Mouse (Mus musculus) midbrain, embryonic 10.5 days (tissue): Measurements from ENCODE around the gene Mum1. TPM values are rescaled to one million over a fixed set of nuclear protein-coding genes. Genes with fewer than 3 reads are reported as not detected.
"Not testable (repeated sequence)": the region's sequence is repeated elsewhere in the genome, so short reads cannot be mapped to it uniquely, and the experiment has no call there.

ENCODE experiments used
- DNase-seq: peaks from one replicate; pipeline ENCODE4 v3.0.0-alpha.2; 2017; ENCODE audit warnings: low spot score
- H3K27ac ChIP-seq: fragments of 300-500 bp; sonication (generic); replicated peaks from 2 replicates; pipeline ENCODE4 v1.5.1; 2016; ENCODE audit warnings: mild to moderate bottlenecking
- H3K27me3 ChIP-seq: fragments of 300-500 bp; sonication (generic); 2 replicates; pipeline ENCODE4 v1.6.1; 2016; ENCODE audit warnings: low read depth, mild to moderate bottlenecking; ENCODE audit not compliant: poor library complexity, severe bottlenecking
- H3K36me3 ChIP-seq: fragments of 300-500 bp; sonication (generic); 2 replicates; pipeline ENCODE4 v1.6.1; 2016; ENCODE audit warnings: mild to moderate bottlenecking, moderate library complexity
- H3K4me1 ChIP-seq: fragments of 300-500 bp; sonication (generic); 2 replicates; pipeline ENCODE4 v1.6.1; 2016
- H3K4me3 ChIP-seq: fragments of 300-500 bp; sonication (generic); 2 replicates; pipeline ENCODE4 v1.5.1; 2016; ENCODE audit warnings: mild to moderate bottlenecking, moderate library complexity
- H3K9me3 ChIP-seq: fragments of 300-500 bp; sonication (generic); replicated peaks from 2 replicates; pipeline ENCODE4 v1.6.1; 2016; ENCODE audit warnings: mild to moderate bottlenecking
- WGBS: fragments of 180-500 bp; shearing (Covaris S2); methylation state at CpG from one replicate; pipeline ENCODE4 v1.1.7; 2016; 5-methylcytosine and 5-hydroxymethylcytosine counted together
- polyA plus RNA-seq: library from polyadenylated mRNA; unstranded; fragments of >200 nt; fragmentation: Nextera tagmentation; extraction: Ambion mirVana; gene quantifications from 2 replicates; pipeline ENCODE4 v1.2.1, GENCODE M21; 2016

Gene Mum1
- polyA plus RNA-seq, 1 experiment from 2014 or later: 154 TPM

GRCm38 (mm10) chr10:80244791-80245399 lies 18.7 kb downstream of the Mum1 start:
- Histone ChIP-seq H3K9me3 (no peaks in the 10 kb centered on the region), H3K27me3 (no peaks in the 10 kb centered on the region; the same call in 1 of the 2 replicates), H3K36me3 (peaks cover 52% of the 10 kb centered on the region), H3K4me1 (peaks cover 68% of the 10 kb centered on the region), H3K4me3 (peak overlapping the region; percentile 6; the same call in 1 of the 2 replicates), H3K27ac (peak overlapping the region; percentile 72)
- 37% methylated on average over 5 of the region's 5 CpGs for WGBS
- DNase-seq: peak; percentile 45

- H3K4me1 ChIP-seq: peaks cover 74% of the 10 kb centered on the region
- H3K36me3 ChIP-seq: peaks cover 45% of the 10 kb centered on the region
- no peaks in the 10 kb centered on the region for H3K9me3 ChIP-seq
- H3K4me3 ChIP-seq: peak overlapping the region; percentile 5
- DNase-seq: peak; percentile 80
- H3K27me3 ChIP-seq: no peaks in the 10 kb centered on the region; the same call in 1 of the 2 replicates
- peak overlapping the region; percentile 72 for H3K27ac ChIP-seq
- 4% methylated on average over 4 of the region's 4 CpGs for WGBS
Observed at GRCm38 (mm10) chr10:80245600-80245999, 19.4 kb downstream of the Mum1 start.

DNA sequence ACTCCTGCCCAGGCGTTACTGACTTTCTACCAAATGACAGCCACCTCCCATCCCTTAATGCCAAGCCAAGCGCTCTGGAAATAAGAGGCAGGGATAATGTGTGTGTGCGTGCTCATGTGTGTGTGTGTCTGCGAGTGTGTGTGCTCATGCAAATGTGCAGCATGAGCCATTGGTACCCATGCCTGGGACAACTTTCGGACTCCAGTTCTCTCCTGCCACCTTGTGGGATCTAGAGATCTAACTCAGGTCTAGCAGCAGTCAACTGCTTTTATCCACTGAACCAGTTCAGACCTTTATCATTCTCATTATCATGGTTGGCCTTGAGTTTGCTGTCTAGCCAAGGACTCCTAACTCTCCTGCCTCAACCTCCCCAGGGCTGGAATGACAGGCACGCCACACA lies 21.6 kb downstream of the Mum1 start:
- peak overlapping the region; percentile 10; the same call in 1 of the 2 replicates for H3K4me3 ChIP-seq
- no peak for DNase-seq
- 59% methylated on average over 6 of the region's 6 CpGs for WGBS
- peaks cover 65% of the 10 kb centered on the region for H3K4me1 ChIP-seq
- H3K9me3 ChIP-seq: no peaks in the 10 kb centered on the region
- no peak overlapping the region for H3K27ac ChIP-seq
- H3K27me3 ChIP-seq: no peaks in the 10 kb centered on the region; the same call in 1 of the 2 replicates
- peaks cover 29% of the 10 kb centered on the region for H3K36me3 ChIP-seq

- DNase-seq, H3K27ac ChIP-seq, H3K9me3 ChIP-seq, H3K27me3 ChIP-seq: not testable (repeated sequence)
- 54% methylated on average over 3 of the region's 3 CpGs for WGBS
- Histone ChIP-seq H3K4me3 (peak overlapping the region; percentile 84), H3K36me3 (peaks cover 29% of the 10 kb centered on the region), H3K4me1 (peaks cover 60% of the 10 kb centered on the region)
Observed at GRCm38 (mm10) chr10:80248437-80248836, 22.2 kb downstream of the Mum1 start.

- under 1% methylated on average over 53 of the region's 53 CpGs for WGBS
- peak within 1 kb of the TSS; percentile 91 for H3K27ac ChIP-seq
- peak within 1 kb of the TSS; percentile 84 for H3K4me3 ChIP-seq
- peaks cover 29% of the 10 kb centered on the region for H3K36me3 ChIP-seq
- no peaks in the 10 kb centered on the region for H3K9me3 ChIP-seq
- H3K4me1 ChIP-seq: peaks cover 53% of the 10 kb centered on the region
- DNase-seq: peak; percentile 90
- no peaks in the 10 kb centered on the region; the same call in 1 of the 2 replicates for H3K27me3 ChIP-seq
Observed at GRCm38 (mm10) chr10:80248971-80249640, 22.9 kb downstream of the Mum1 start, which contains the start of gene Ndufs7. Gene Ndufs7, plus strand, starts transcription at chr10:80249121.

- H3K27ac ChIP-seq: peak overlapping the region; percentile 91
- DNase-seq: no peak
- 43% methylated on average over 2 of the region's 2 CpGs for WGBS
- H3K27me3 ChIP-seq: no peaks in the 10 kb centered on the region; the same call in 1 of the 2 replicates
- peaks cover 31% of the 10 kb centered on the region for H3K36me3 ChIP-seq
- peaks cover 45% of the 10 kb centered on the region for H3K4me1 ChIP-seq
- no peaks in the 10 kb centered on the region for H3K9me3 ChIP-seq
- peak overlapping the region; percentile 84 for H3K4me3 ChIP-seq
Observed at GRCm38 (mm10) chr10:80250059-80250458, 23.8 kb downstream of the Mum1 start.

DNA sequence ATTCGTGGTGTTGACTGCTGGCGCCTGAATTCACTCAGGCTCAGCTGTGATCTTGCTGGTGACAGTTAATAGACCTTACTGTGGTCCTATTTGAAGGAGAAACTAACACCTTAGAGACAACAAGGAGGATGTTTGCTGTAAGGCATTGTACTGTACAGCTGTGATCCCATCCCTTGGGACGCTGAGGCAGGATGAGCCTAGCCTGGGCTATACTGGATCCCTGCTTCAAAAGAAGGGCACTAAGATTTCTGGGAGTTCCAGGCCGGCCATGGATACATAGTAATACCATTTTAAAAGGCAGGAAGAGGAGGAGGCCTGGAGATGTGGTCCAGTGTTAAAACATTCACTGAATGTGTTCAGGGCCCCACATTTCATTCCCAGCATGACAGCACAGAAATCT lies 24.3 kb downstream of the Mum1 start:
- Histone ChIP-seq H3K27me3 (no peaks in the 10 kb centered on the region; the same call in 1 of the 2 replicates), H3K4me1 (peaks cover 40% of the 10 kb centered on the region), H3K9me3 (no peaks in the 10 kb centered on the region), H3K27ac (peak overlapping the region; percentile 91; the same call in 1 of the 2 replicates), H3K4me3 (peak overlapping the region; percentile 84; the same call in 1 of the 2 replicates), H3K36me3 (peaks cover 34% of the 10 kb centered on the region)
- DNase-seq: no peak
- 89% methylated on average over 4 of the region's 4 CpGs for whole genome bisulfite sequencing

- DNase-seq: no peak
- no peaks in the 10 kb centered on the region; the same call in 1 of the 2 replicates for H3K27me3 ChIP-seq
- H3K4me3 ChIP-seq: no peak overlapping the region
- peaks cover 44% of the 10 kb centered on the region for H3K4me1 ChIP-seq
- no peak overlapping the region for H3K27ac ChIP-seq
- H3K9me3 ChIP-seq: no peaks in the 10 kb centered on the region
- peaks cover 49% of the 10 kb centered on the region for H3K36me3 ChIP-seq
Observed at GRCm38 (mm10) chr10:80252011-80252410, 25.8 kb downstream of the Mum1 start.

- DNase-seq: no peak
- Histone ChIP-seq H3K4me3 (0 out of 2 replicates have a peak overlapping the region, but pooled peaks have one; percentile 9), H3K36me3 (peaks cover 54% of the 10 kb centered on the region), H3K4me1 (peaks cover 39% of the 10 kb centered on the region), H3K9me3 (no peaks in the 10 kb centered on the region), H3K27ac (no peak overlapping the region), H3K27me3 (no peaks in the 10 kb centered on the region)
- WGBS: 94% methylated on average over 11 of the region's 11 CpGs
Observed at GRCm38 (mm10) chr10:80252493-80253274, 26.4 kb downstream of the Mum1 start.

DNA sequence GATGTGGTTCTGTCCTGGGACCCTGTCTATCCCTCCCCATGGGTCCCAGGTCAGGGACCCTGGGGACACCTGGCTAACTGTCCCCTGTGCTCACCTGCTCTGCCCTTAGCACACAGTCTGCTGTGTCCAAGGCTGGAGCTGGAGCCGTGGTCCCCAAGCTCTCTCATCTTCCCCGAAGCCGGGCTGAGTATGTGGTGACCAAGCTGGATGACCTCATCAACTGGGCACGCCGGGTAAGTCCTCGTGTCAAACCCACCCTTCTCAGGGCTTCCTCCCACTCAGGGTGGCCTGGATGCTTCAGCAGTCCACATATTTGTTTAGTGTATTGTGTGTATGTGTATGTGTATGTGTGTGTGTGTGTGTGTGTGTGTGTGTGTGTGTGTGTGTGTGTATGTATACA lies 27.3 kb downstream of the Mum1 start:
- no peak for DNase-seq
- 90% methylated on average over 6 of the region's 6 CpGs for WGBS
- Histone ChIP-seq H3K27me3 (no peaks in the 10 kb centered on the region), H3K4me1 (peaks cover 38% of the 10 kb centered on the region), H3K36me3 (peaks cover 63% of the 10 kb centered on the region), H3K9me3 (no peaks in the 10 kb centered on the region), H3K4me3 (no peak overlapping the region), H3K27ac (no peak overlapping the region)

GRCm38 (mm10) chr10:80254331-80255297 lies 28.4 kb downstream of the Mum1 start:
- no peak overlapping the region for H3K27ac ChIP-seq
- H3K4me3 ChIP-seq: 0 out of 2 replicates have a peak overlapping the region, but pooled peaks have one; percentile 5
- no peaks in the 10 kb centered on the region for H3K27me3 ChIP-seq
- peaks cover 47% of the 10 kb centered on the region for H3K4me1 ChIP-seq
- WGBS: 95% methylated on average over 26 of the region's 26 CpGs
- peaks cover 73% of the 10 kb centered on the region for H3K36me3 ChIP-seq
- H3K9me3 ChIP-seq: no peaks in the 10 kb centered on the region
- no peak for DNase-seq
